Mouse (Mus musculus): ENCODE data around the gene Dnaja1.

GRCm38 (mm10) chr4:40701796-40702195 lies 20.2 kb upstream of the Dnaja1 start:
- TF ChIP-seq CTCF (conservative IDR thresholded peaks at IDR 0.05; ENCODE audit: low read length) (no peak), POU5F1 (IDR thresholded peaks at IDR 0.05; ENCODE audit: borderline replicate concordance, low read length) (no peak), NANOG (IDR thresholded peaks at IDR 0.05; ENCODE audit: borderline replicate concordance, low read length) (no peak)

Measured in E14TG2a.4 (cell line).